Mouse (Mus musculus) ES-E14 (cell line): ENCODE results near the gene Olfr161.

ENCODE experiments used
- HCFC1 ChIP-seq: IDR thresholded peaks from 2 replicates; pipeline ENCODE4 v1.6.1; 2012; ENCODE audit warnings: low read length, inconsistent platforms, borderline replicate concordance; ENCODE audit not compliant: insufficient read depth
- MAFK ChIP-seq: IDR thresholded peaks from 2 replicates; pipeline ENCODE4 v1.6.1; 2014; ENCODE audit warnings: mild to moderate bottlenecking, low read depth, low read length, inconsistent platforms; ENCODE audit not compliant: insufficient read depth
- ZC3H11A ChIP-seq: IDR thresholded peaks from 2 replicates; pipeline ENCODE4 v1.6.1; 2012; ENCODE audit warnings: low read depth, mild to moderate bottlenecking, inconsistent platforms, low read length, borderline replicate concordance
- ZNF384 ChIP-seq: IDR thresholded peaks from 2 replicates; pipeline ENCODE4 v1.6.1; 2012; ENCODE audit warnings: low read depth, low read length, inconsistent platforms

DNA sequence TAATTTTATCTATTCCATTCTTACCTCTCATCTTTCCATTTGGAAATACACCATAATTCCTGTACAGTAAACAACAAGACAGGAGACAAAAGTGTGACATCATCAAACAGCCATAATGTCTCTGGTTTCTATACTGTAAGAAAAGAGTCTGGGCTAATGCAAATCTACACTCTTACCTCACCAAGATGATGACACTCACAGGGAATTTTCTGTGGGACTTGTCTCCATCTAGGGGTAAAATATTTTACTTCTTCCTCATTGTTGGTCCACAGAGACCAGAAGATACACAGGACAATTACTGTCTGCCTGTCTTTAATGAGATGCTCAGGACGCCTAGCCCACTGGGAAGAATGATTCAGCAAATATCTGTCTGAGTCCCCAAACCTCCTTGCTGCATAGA is at the start of gene Olfr161:
- TF ChIP-seq HCFC1 (no peak), ZC3H11A (no peak), ZNF384 (no peak), MAFK (no peak)
